Mouse (Mus musculus): Measurements from ENCODE around the gene Nphp1.
A peak's percentile ranks its signal among the peaks of the same experiment; 100 is the strongest.

Nphp1 gene

DNA sequence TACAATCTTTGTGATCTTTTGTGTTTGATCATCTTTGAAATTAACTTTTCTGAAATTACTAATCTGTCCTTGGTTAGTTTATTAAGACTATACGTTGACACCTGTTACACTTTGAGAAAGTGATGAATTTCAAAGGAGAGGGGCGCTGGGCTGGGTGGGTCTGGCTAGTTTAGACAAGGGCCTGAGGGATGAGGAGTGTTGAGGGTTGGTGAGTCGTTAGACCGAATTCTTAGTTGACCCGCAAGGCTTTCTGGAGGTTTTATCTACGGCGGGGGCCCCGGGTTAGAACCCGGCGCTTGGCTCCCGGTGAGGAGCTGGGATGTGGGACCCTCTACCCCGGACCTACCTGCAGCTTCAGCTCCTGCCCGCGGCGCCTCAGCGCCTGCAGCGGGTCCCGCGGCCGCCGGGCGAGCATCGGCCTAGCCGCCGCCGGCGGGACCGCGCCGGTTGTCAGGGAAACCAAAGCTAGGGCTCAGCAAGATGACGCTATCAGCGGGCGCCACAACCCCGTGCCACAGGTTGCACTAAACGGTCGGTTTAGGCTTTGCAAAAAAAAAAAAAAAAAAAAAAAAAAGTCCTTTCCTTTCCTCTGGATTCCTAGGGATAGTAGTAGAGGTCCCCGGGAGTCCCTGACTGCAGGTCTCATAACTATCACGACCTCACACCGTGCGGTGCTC lies at the start of gene Nphp1:
Gene Nphp1, minus strand, starts transcription at position 458 of the 677 bp plus-strand sequence.
- peak; percentile 86 for DNase-seq

DNA sequence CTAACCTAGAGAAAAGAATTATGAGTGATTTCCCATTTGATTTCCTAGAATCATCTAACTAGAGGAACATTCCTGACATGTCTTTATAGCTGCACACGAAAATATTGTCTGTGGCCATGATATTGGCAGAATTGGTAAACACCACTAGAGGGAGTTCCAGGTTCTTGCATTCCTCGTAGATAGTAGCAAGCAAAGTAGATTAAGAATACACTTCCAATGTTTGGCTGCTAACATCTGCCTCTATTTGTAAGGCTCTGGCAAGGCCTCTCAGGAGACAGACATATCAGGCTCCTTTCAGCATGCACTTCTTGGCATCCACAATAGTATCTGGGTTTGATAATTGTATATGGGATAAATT lies 44.1 kb upstream of the Nphp1 start:
- DNase-seq, result no peak

DNA sequence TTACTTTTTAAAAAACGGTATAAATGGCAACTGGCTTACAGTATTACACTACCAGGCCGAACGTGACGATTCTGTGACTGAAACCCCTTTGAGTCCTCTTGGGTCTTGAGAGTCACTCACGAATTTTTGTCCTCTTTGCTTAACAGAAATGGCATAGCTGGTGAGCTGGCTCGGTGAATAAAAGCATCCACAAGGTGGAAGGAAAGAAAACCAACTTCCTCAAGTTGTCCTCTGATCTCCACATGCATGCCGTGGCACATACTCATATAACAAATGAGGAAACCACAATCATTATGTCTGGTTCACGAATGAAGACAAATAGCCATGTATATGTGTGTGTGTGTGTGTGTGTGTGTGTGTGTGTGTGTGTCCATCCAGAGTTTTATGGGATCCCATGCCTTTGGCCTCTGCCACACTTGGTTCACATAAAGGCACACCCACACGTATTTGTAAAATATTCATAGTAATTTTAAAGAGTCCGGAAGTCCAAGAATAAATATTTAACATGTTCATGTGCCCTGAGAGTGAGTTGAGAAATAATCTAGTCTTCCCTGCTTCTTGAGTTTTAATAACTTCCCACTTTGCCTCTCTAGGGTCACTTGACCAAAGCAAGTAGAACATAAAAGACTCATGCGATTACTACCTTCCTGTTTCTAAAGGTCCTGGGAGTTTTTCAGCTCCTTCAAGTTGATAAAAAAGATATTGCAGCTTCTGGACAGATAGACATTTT lies 43.6 kb upstream of the Nphp1 start:
- no peak for DNase-seq

DNA sequence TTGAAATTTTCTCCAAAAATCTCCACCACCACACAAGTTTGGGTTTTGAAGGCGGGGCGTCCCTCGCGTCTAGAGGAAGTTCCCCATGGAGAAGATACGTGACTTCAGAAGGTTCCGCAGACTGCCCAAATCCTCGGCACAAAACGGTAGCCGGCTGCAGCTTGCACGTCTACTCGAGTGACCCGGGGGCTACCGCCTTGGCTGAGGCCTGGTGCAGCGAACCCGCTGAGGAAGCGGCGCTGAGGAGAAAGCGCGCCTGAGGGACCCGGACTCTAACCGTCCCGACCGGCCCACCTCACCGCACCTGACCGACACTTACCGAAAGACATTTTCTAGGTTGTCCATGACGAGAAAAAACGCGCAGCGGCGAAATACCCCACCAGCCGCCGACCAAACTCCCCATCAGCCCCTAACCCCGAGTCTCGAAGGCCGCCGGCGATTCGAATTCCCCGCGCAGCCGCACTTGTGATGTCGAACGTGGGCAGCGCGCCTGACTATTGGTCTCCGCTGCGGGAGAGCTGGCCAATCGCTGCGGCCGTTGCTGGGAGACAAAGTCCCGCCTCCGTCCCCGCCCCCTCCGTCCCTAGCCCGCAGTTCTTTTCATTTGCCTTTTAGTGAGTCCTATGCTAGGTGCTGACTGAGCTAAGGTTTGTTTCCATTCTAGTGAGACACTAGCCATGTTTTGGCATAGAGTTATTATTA lies 42.9 kb upstream of the Nphp1 start, which contains the start of gene Bub1:
Gene Bub1, minus strand, starts transcription at position 465 of the 702 bp plus-strand sequence.
- DNase-seq, result peak; percentile 96

DNA sequence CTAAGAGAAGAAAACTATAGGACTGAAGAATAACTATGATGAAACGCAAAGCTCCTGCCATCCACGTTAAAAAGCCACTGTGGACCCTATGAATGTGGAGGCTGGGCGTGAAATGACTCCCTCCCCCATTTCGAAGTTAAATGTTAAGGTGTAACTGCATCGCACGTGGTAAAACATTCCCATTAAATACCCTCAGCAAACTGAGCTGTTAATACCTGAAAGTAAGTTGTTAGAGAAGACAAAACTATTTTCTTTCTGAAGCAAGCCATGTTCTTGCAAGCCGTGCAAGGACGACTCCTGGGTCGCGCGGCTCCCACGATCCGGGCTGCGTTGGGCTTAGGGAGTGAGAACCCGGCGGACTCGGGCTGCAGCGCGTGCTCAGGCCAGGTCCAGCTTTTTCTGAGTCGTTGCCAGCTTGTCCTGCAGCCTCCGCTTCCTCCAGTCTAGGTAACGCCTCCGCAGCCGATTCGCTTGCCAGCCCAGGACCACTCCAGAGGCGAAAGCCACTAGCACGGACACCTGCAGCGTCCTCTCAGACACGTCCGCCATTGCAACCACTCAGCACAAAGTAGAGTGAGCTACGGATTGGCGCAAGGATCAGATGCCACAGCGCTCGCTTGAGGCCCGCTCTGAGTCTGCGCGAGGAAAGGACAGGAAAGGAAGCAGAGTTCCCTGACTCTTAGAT lies 3.4 kb upstream of the Nphp1 start, which contains the start of gene Mtln:
Gene Mtln, minus strand, starts transcription at position 570 of the 685 bp plus-strand sequence.
- peak; percentile 89 for DNase-seq

DNA sequence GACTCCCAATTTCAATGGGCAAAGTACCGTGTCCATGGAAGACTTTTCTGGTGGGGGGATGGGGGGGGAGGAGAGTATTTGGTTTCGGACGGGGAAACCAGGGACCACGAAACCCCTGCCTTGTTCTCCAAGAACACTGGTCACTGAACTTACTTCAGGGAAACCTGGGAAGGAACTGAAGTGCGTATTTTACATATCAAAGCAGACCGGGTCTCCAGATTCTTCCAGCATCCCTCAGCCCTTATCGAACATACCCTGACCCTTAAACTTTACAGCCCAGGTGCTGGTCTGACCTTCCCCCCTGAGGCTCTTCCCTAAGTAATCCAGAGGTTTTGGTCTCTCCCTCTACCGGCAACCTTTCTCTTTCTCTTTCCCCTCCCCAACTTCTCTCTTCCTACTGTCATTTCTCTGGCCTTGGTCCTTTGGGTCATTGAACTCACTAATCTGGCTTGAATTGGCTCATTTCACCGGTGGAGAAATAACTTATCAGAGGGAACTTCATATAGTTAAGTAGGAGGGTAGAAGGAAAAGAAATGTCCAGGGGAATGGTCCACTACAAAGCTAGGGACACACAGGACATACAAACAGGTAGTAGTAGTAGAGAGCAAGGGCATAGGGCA lies 1.1 kb upstream of the Nphp1 start:
- DNase-seq, result no peak

DNA sequence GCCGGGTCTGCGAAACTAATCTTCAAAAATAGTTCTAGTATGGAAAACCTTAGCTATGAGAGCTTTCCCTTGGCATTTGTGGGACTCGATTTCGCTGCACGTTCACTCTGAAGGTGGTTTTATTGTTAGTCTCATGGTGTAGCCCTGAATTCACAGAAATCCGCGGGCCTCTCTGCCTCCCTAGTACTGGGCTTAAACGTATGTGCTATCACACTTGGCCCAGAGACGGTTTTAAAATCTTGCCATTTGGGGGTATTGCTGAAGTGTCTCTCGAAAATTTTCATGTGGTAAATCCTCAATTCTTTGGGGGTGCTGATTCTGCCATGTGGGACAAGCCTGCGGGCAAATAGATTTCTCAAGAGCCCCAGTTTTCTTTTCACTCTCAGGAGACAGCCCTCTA lies 441 bp upstream of the Nphp1 start:
- no peak for DNase-seq

DNA sequence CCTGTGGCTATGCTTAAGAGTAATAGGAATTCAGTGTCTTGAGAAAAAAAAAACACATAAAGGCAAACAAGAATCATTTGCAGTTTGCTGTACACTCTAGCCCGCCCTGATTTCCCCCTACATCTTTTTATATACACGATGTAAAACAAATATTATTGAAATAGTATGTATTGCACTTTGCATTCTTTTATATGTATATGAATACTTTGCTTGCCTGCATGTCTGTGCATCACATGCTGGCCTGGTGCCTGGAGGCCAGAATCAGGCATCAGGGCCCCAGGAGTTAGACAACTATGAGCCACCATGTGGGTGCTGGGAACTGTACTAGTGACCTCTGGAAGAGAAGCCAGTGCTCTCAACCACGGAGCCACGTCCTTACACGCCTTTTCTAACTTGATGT lies 1.5 kb downstream of the Nphp1 start:
- no peak for DNase-seq

DNA sequence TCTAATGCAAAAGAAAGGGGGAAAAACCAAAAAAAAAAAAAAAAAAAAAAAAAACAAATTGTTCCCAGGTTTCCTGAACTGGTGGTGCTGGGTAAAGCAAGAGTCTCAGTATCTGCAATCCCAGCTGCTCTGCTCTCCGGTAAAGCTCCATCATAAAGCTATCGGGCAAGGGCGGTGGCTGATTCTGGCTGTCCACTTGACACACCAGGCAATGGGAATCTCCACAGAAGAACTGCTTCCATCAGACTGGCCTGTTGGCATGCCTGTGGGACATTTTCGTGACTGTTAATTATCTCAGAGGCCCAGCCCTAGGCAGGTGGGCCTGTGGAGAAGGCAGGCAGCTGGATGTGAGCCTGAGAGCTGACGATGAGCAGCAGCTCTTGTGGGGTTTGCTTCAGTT lies 10.2 kb downstream of the Nphp1 start:
- no peak for DNase-seq

DNA sequence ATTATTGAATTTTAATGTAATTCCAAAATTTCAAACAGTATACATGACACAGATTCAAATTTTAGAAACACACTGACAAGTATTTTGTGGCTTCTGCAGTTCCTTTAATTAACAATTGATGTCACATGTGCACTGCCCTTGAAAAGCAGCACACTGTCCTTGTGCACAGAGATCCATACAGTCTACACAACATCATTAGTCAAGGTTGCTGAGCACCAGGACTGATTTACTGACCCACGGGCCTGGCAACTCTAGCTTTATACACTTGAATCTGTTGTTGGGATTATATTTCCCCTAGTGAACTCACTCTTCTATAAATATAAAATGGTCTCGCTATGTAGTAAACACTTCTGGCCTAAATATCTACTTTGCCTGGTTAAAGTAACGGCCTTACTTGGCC lies 13.7 kb downstream of the Nphp1 start:
- no peak for DNase-seq

DNA sequence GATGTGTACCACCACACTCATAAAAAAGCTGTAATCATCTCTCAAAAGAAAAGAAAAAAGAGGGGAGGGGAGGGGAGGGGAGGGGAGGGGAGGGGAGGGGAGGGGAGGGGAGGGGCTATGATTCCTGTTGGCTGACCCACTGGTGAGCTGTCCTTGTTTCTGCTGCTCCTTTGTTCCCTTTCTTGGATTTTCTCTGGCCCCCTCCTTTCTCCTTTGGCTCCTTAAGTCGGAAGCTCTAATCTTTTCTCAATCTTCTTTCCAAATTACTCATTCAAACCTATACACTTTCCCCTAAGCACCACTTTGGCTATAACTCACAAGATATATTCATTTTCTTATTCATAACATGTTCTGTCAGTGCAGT lies 14.1 kb downstream of the Nphp1 start:
- DNase-seq, result no peak

DNA sequence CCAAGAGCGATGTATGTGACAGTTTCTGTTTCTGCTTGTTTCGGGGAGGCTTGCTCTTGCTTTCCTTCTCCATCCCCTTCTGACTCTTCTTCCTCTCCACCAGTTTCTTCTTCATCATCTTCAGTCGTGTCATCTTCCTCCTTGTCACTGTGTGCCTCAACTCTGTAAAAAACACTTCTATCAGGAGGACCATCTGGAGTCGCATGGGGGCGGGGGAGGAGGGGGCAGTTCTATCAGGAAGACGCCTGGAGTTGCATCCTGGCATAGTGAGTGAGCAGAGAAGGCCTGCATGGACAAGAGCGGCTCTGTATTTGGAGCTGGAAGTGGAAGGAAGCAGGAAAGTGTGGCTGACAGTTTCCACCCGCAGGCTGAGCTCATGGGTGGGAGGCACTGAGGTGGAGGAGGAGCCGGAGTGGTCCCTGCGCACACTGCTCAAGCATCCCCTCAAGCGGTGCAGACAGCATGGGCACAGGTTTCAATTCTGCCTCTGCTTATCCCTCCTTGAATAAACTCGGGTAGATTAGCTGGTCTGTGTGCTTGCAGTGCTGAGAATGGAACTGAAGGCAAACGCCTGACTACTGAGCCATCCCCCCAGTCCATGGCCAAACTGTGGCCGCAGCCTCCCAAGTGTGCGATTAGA lies 14.6 kb downstream of the Nphp1 start:
- peak; percentile 79 for DNase-seq

DNA sequence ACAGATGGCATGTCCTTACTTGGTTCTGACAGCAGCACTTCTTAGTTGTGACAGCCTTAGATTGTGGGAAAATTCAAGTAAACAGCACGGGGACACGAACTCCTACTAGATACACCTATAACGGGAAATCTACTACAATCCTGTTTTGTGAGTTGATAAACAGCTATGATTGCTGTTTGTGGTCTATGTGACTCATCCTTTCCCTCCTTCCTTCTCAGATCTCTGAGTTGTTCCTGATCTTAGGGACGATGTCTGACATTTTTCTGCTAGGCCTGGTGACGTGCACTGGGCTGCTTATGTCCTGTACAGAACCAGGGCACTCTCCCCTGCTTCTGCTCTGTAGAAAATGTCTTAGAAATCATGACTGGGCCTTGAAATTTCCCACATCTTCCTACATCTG lies 27.1 kb downstream of the Nphp1 start:
- DNase-seq, result no peak

DNA sequence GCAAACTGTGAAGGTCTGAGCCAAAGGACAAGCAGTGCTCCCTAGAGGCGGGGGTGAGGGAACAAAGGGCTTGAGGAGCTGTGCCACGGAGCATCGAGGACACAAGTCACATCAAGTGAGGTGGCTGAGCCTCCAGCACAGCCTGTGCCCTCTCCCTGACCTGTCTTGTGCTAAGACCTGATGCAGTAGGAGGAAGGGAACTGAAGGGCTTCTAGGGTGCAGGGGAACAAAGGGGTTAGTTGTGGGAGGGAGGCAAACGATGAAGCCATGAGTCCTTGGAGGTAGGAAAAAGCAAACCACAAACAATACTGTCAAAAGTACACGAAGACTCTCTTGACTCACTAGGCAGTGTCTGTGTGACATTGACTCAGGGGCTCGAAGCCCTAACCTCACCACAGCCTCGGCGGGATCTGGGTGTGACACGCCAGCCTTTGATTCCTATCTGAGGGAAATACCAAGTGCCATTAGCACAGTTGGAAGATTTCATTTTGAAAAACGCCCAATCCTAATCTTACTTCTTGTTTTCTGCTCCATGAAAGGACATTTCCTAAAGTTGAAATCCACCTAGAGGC lies 28.2 kb downstream of the Nphp1 start:
- no peak for DNase-seq

DNA sequence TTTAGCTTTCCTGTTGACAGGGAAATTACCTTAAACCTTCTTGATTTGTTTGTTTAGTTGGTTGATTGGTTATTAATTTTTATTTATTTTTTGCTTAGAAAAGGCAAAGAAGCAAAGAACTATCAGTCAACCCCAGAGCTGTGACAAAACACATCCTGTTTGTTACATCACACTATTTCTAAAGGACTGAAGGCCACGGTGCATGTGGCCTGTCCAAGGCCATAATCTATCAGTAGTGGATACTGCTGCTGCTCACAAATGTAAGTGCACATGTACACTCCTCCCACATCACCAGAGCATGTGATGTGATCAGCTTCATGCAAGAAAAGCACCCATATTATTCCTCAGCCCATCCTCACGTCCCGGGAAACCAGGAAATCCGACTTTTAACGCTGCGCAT lies 28.7 kb downstream of the Nphp1 start:
- no peak for DNase-seq

DNA sequence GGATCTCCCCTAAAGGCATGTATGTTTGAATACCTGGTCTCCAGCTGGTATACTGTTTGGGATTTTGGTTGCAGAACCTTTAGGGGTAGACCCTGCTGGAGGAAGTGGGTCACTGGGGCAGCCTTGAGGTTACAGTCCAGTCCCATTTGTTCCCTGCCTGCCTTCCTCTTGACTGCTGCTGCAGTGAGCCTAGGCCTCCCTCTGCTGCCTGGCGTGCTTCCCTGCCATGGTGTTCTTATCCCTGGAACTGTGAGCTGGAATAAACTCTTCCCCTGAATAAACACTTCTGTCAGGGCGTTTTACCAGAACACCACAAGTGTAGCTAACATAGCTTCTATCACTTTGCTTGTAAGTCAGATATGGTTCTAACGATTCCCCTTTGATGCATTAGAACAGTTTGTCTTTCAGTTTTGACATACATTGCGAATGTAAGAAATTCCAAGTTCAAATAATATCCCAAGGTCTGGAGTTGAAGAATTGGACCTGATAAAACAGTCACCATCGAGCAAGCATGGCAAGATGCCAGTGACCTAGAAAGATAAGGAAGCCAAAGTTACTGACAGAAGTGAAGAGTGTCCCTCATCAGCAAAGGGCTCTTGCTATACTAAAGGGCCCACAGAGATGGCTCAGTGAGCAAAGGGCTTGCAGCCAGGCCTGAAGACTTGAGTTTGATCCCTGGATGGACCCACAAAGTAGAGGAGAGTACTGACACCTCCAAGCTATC lies 29.4 kb downstream of the Nphp1 start:
- DNase-seq, result no peak

DNA sequence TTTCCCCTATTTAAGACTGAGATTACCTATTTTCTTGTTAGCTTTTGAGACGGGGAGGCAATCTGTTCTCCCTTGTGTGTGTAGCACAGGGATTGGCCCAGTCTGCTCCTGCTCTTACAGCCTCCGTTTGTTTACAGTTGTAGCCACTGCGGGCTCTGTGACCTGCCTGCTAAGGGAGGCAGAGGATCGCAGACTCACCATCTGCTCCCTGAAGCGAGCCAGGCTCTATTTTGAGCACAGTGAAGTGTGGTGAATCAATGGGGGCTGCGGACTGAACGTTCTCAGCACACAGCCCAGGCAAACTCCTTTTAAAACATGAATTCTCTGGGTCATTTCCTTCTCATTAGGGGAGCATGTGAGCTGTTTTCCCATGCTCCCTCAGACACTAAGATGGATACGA lies 31.5 kb downstream of the Nphp1 start:
- DNase-seq, result no peak

DNA sequence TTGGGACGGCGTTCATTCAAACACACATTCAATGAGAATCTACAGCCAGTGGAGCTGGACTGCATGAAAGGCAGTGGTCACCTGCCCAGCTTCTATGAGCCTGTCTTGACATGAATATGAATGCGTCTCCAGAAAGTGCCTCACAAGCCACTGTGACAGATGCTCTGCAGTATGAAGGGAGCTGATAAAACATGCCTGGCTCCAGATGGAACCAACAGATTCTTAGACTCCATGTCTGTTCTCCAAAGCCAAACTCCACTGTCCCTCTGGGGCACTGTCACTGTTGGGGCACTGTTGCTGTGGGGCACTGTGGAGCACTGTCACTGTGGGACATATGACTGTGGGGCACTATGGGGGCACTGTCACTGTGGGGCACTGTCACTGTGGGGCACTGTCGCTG lies 34.6 kb downstream of the Nphp1 start:
- DNase-seq, result no peak

DNA sequence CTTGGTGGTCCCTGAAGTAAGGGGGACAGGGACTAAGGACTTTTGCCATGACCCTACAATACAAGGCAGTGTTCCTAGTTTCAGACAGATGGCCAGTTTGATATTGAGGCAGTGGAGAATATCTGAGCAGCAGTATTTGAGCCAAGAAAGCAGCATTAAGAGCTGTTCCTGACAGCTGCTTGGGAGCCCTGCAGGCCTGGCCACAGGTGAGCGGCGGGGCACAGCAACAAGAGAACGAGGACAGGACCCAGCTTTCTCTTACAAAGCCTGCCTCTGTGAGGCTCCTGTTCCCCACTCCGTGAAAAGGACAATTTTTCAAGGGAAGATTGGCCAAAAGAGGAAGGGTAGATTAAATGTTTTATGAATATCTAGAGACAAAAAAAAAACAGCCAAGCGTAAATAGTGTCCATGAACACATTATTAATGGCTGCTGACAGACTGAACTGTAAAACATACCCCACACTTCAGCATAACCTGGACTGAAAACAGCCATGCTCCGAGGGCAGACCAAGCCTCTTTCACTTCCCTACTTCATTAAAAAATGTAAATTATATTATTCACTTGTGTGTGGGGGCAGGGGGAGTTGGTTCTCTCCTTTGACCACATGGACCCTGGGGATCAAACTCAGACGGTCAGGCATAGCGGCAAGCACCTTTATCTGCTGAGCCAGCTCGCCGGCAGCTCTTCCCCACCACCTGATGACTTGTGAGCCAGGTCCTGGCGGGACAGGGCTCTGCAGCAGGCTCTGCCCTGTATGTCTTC lies 36.7 kb downstream of the Nphp1 start:
- DNase-seq, result no peak

DNA sequence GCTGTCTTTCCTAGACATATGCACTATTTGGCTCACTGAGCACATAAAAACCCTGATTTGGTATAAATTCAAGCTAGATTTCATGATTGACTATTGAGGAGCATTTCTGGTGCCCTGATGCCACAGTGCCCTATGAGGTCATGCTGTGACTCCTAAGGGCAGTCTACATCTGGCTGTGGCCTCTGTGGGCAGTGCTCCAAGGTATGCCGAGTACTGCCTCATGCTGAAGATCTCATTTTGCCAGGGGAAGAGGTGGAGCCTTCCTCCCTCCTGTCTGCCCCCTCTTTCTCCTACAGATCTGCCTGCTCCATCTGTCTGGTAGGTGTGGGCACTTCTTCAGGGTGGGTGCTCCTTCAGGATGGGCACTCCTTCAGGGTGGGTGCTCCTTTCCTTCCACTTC lies 39.3 kb downstream of the Nphp1 start:
- DNase-seq, result no peak

DNA sequence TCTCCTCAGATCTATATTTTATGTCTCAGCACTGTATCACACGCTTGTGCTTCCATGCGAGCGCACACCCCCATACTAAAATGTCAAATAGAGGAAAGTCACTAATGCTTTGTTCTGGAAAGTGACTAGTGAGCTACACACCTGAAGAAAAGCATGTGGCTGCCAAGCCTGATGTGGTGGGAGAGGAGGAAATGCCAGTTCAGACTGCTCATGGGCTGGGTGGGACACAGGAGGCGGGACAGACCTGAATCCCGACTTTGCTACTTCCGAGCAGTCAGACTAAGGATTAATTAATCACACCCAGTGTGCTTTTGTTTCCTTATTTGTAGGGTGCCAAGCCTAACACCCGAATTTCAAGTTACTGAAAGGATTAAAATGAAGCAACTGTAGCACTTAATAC lies 40.4 kb downstream of the Nphp1 start:
- DNase-seq, result no peak
